Mouse (Mus musculus) adipose tissue, adult 10 weeks (tissue): ENCODE data around the gene Tmc8. TPM values are rescaled to one million over a fixed set of nuclear protein-coding genes. Genes with fewer than 3 reads are reported as not detected.

Experiments used
- polyA plus RNA-seq: library from polyadenylated mRNA; stranded (reverse); fragments of 350-450 nt; fragmentation: Illumina TruSeq; extraction: RNeasy Lipid Tissue Mini Kit (QIAGEN cat#74804); gene quantifications from one replicate; pipeline ENCODE4 v1.2.3, GENCODE M21; 2014; ENCODE audit warnings: low read depth, low replicate concordance

The Tmc8 gene
- 1.9 TPM for polyA plus RNA-seq

DNA sequence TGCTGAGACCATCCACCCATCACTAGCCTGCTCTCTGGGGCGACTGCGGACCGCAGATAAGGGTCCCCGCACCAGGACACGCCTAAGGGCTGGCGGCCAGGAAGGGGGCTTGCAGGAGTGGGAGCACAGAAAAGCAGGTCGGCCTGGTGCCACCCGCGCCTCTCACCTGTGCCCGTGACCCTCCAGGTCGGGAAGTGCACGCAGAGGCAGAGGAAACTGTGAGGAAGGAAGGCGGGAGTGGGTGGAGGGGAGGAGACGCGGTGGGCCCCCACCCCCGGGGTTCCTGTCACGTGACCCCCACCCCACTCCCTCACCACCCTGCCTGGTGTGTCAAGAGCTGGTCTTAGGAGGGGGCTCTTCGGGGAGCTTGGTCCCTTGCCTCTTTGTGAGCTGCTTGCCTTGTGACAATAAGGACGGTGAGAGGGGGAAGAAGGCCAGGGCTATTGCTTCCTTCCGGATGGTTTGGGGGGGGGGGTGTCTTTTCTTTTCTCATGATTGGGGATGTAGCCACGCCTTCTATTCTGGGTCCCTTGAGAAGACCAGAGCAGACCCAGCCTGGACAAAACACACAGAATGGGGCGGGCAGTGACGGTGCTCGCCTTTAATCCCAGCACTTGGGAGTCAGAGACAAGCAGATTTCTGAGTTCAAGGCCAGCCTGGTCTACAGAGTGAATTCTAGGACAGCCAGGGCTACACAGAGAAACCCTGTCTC is at the start of gene Tmc8, which contains the start of gene Tmc6:
Tmc8 (plus strand) TSS at position 84 of the 712 bp plus-strand sequence.
Tmc6 (minus strand) TSS at position 206 of the 712 bp plus-strand sequence.

DNA sequence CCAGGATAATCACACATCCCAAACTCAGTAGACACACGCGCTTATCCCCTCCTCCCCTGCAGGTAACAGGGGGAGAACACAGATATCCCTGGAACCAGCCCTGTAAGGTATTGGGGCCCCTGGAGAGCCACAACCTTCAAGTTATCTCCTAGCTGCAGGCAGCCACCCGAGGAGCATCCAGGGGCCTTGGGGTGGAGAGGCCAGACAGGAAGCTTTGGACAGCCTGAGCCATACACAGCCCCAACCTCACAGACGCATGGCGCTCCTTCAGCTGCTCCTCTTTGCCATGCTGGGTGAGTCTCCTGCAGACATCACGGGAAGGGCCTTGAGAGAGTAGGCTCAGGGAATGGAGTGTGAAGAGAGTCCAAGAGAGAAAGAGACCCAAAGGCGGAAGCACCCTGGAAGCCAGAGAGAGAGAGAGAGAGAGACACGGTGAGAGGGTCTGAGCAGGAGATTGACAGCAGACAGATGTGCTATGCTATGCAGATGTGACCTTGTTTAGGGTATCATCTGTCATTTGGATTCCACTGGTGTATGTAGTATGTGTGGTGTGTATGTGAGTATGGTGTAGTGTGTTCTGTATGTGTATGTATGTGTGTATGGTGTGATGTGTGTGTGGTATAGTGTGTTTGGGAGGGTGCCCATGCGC is 15.8 kb downstream of the Tmc8 start, which contains the start of gene 6030468B19Rik:
6030468B19Rik (plus strand) TSS at position 150 of the 649 bp plus-strand sequence.

GRCm38 (mm10) chr11:117809407-117810311 is 27.8 kb downstream of the Tmc8 start, which contains the start of the genes Gm20708 and Syngr2:
Gene Gm20708 (plus strand): TSS chr11:117809668.
Gene Syngr2 (plus strand): TSS chr11:117809668.

GRCm38 (mm10) chr11:117825333-117826101 is 43.6 kb downstream of the Tmc8 start, which contains the start of the genes Afmid and Tk1:
Gene Afmid (plus strand): TSS chr11:117825924.
Gene Tk1 (minus strand): TSS chr11:117826092.

Other genes with a start within 250 kb of the Tmc8 start
- gene Tnrc6c, start 127.8 kb upstream of the Tmc8 start, polyA plus RNA-seq = 13.5 TPM
- 34.4 TPM for gene Tmc6, start 122 bp downstream of the Tmc8 start, polyA plus RNA-seq
- gene 6030468B19Rik, start 15.6 kb downstream of the Tmc8 start, polyA plus RNA-seq = not detected
- gene Gm20708, start 27.6 kb downstream of the Tmc8 start, polyA plus RNA-seq = 0.34 TPM
- 76.4 TPM for gene Syngr2, start 27.6 kb downstream of the Tmc8 start, polyA plus RNA-seq
- gene Afmid, start 43.8 kb downstream of the Tmc8 start, polyA plus RNA-seq = 6.3 TPM
- gene Tk1, start 44.0 kb downstream of the Tmc8 start, polyA plus RNA-seq = 4.1 TPM
- gene Birc5, start 67.2 kb downstream of the Tmc8 start, polyA plus RNA-seq = 4.9 TPM
- gene Tmem235, start 78.7 kb downstream of the Tmc8 start, polyA plus RNA-seq = not detected
- 7.8 TPM for gene Tha1, start 91.4 kb downstream of the Tmc8 start, polyA plus RNA-seq
- 5.8 TPM for gene Socs3, start 188.0 kb downstream of the Tmc8 start, polyA plus RNA-seq
- gene Pgs1, start 204.2 kb downstream of the Tmc8 start, polyA plus RNA-seq = 26.4 TPM